Mouse (Mus musculus) E14TG2a.4 (cell line): ENCODE measurements around the gene Prph2.

Experiments used
- H3K27me3 ChIP-seq: 2 replicates; pipeline ENCODE4 v1.6.1; 2014; ENCODE audit warnings: low read length, control low read depth; ENCODE audit not compliant: insufficient read depth
- H3K36me3 ChIP-seq: 2 replicates; pipeline ENCODE4 v1.6.1; 2014; ENCODE audit warnings: low read length, control low read depth; ENCODE audit not compliant: insufficient read depth
- H3K4me1 ChIP-seq: replicated peaks from 2 replicates; pipeline ENCODE4 v1.6.1; 2014; ENCODE audit warnings: low read depth, low read length, control low read depth
- H3K4me3 ChIP-seq: replicated peaks from 2 replicates; pipeline ENCODE4 v1.5.1; 2014; ENCODE audit warnings: mild to moderate bottlenecking, low read length
- H3K9me3 ChIP-seq: 2 replicates; pipeline ENCODE4 v1.6.1; 2014; ENCODE audit warnings: low read length, control low read depth
- CTCF ChIP-seq: conservative IDR thresholded peaks from 2 replicates; pipeline ENCODE4 v1.5.1; 2014; ENCODE audit warnings: low read length
- NANOG ChIP-seq: IDR thresholded peaks from 2 replicates; pipeline ENCODE4 v1.6.1; 2014; ENCODE audit warnings: borderline replicate concordance, low read length, mixed read lengths
- POU5F1 ChIP-seq: IDR thresholded peaks from 2 replicates; pipeline ENCODE4 v1.6.1; 2014; ENCODE audit warnings: low read length, borderline replicate concordance

The Prph2 gene

DNA sequence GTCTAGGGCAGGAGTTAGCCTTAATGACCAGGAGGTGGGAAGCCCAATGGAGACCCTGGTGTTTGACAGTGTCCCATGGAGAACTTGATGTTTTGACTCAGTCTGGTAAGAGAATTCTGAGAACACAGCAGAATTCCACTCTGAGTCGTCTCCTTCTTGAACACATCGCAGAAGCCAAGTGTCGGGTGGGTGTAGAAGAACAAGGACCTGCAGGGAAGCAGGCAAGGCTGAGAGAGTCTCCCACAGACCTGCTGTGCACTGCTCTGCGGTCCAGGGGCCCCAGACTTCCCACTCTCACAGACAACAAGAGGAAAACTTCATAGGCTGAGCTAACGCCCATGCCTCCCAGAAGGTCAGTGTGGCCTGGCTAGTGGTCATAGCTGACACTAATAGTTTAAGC, 17.5 kb downstream of the Prph2 start:
- Histone ChIP-seq H3K36me3 (peaks cover 25% of the 10 kb centered on the region), H3K4me3 (no peak overlapping the region), H3K9me3 (no peaks in the 10 kb centered on the region), H3K4me1 (peaks cover 66% of the 10 kb centered on the region), H3K27me3 (no peaks in the 10 kb centered on the region)
- TF ChIP-seq NANOG (no peak), POU5F1 (no peak), CTCF (no peak)

DNA sequence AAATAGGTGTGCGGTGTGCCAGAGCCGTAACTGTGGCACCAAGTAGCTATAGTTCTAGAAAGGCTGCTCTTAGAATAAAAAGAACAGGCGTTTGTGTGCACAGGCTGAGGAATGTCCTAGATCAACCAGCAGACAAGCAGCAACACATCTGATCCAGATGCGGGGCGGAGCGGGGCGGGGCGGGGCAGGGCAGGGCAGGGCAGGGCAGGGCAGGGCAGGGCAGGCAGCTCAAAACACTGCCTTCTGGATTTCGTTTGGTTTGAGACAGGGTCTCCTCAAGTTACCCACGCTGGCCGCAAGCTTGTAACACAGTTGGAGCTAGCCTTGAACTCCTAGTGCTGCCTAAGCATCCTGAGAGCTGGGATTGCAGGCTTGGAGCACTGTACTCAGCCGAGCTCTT, 19.0 kb downstream of the Prph2 start:
- Histone ChIP-seq H3K9me3 (no peaks in the 10 kb centered on the region), H3K4me3 (peak overlapping the region; percentile 5), H3K4me1 (peaks cover 72% of the 10 kb centered on the region), H3K36me3 (peaks cover 40% of the 10 kb centered on the region), H3K27me3 (no peaks in the 10 kb centered on the region)
- TF ChIP-seq NANOG = no peak
- TF ChIP-seq POU5F1 = no peak
- no peak for TF ChIP-seq CTCF

DNA sequence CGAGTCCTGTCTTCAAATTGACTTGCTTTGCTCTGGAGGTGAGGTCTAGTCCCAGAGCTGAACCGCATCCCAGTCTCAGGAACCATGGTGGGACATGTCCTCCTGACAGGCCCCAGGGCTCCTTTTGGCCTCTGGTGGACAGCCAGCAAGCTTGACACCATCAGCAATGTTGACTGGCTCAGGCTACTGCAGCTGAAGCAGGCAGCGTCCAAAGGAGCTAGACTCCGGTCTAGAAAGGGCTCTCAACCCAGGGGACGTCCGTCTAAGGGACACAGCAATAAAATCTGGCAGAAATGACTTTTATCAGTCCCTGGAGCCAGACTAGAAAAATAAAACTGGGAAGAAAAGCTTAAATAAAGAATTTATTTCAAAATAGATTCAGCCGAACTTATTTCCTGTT, 19.6 kb downstream of the Prph2 start:
- peaks cover 72% of the 10 kb centered on the region for H3K4me1 ChIP-seq
- TF ChIP-seq POU5F1 (no peak), CTCF (no peak), NANOG (no peak)
- H3K4me3 ChIP-seq = peak overlapping the region; percentile 3; the same call in 1 of the 2 replicates
- H3K27me3 ChIP-seq = no peaks in the 10 kb centered on the region
- H3K36me3 ChIP-seq = peaks cover 46% of the 10 kb centered on the region
- no peaks in the 10 kb centered on the region for H3K9me3 ChIP-seq

DNA sequence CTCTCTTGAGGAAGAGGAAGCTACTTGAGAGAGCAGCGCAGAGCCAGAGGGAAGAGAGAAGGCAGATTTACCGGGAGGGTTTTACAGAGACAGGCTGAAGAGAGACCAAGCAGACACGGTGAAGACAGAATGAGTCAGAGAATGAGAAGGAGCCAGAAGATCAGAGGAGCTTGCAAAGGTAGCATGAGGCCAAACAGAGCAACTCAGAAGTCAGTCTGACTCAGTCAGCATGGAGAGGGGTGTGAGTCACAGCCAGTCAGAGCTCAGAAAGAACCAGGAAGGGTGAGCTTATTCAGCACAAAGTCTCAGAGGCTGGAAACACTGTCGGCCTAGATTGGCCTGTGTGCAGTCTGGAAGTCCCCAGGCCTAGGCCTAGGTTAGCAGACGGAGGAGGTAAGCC, 22.7 kb downstream of the Prph2 start:
- peaks cover 74% of the 10 kb centered on the region for H3K36me3 ChIP-seq
- peaks cover 55% of the 10 kb centered on the region for H3K4me1 ChIP-seq
- no peaks in the 10 kb centered on the region for H3K9me3 ChIP-seq

DNA sequence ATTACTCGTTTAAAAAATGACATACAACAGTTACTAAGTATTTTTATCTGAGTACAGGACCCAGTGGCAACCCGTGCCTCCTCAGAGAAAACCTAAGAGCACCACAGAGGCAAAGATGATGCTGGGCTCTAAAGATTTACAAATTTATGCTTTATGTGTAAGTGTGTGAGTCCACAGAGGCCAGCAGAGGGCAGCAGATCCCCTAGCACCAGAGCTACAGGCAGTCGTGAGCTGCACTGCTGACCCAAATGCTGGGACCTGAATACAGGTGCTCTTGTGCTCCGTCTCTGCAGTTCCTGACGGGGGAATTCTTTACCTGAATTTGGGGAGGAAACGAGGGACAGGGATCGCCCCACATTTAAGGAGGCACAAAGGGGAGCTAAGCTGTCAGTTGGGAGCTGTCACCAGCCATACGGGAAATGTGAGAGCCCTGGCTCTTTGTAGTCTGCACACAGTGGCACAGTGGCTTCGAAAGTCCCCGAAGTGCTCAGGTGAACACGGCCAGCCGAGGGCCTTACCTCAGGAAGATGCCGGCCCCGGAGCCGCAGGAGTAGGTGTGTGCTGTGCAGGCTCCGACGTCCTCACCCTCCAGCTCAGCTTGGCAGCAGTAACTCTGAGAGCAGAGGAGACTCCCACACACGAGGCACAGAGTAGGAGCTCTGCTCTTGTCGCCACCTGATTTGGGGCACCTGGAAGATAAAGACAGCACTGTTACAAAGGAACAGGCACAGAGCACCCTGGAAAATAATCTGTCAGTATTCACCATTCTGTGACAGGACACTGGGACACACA, 23.5 kb downstream of the Prph2 start:
- H3K4me1 ChIP-seq = peaks cover 47% of the 10 kb centered on the region
- TF ChIP-seq CTCF (peak; percentile 71), NANOG (no peak)
- H3K27me3 ChIP-seq = no peaks in the 10 kb centered on the region
- peaks cover 82% of the 10 kb centered on the region for H3K36me3 ChIP-seq
- H3K9me3 ChIP-seq = no peaks in the 10 kb centered on the region
- H3K4me3 ChIP-seq = no peak overlapping the region; the same call in 1 of the 2 replicates

More for the DNA sequence above, 22.7 kb downstream of the Prph2 start:
- Histone ChIP-seq H3K4me3 (no peak overlapping the region), H3K27me3 (no peaks in the 10 kb centered on the region)
- no peak for TF ChIP-seq POU5F1

DNA sequence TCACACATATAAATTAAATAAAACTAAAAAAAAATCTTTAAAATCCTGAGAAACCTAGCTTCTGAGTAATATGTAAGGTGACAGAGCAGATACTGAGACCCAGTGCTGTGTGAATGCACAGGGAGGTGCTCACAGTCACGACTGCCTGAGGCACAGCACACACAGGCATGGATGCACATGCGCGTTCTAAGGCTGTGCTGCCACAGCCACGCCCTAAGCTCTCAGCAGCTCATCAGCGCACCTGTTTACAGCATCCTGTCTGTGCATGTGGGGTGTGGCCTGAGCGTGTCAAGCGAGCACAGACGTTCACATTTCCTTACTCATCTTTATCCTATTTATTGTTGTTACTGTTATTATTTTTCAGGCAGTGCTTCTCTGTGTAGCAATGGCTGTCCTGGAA, 30.2 kb downstream of the Prph2 start:
- TF ChIP-seq POU5F1 (no peak), NANOG (no peak), CTCF (no peak)
- Histone ChIP-seq H3K4me3 (no peak overlapping the region), H3K27me3 (no peaks in the 10 kb centered on the region)

DNA sequence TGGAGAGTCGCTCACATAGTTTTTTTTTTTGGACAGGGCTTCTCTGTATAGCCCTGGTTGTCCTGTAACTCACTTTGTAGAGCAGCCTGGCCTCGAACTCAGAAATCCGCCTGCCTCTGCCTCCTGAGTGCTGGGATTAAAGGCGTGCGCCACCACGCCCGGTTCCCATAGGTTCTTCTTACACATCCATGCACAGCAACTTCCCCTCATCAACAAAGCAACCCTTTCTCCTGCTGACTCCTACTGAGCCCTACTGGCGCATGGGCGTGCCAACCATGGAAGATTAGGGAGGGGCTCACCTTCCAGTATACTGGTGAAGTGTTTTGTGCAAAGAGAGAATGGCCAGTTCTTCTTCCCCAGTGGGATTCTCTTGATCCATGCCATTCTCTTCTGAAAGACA, 32.2 kb downstream of the Prph2 start:
- Histone ChIP-seq H3K4me3 (no peak overlapping the region), H3K27me3 (no peaks in the 10 kb centered on the region), H3K36me3 (peaks cover 95% of the 10 kb centered on the region), H3K9me3 (no peaks in the 10 kb centered on the region), H3K4me1 (peaks cover 46% of the 10 kb centered on the region)
- TF ChIP-seq NANOG = no peak
- TF ChIP-seq CTCF = no peak
- TF ChIP-seq POU5F1 = no peak

More for the DNA sequence above, 30.2 kb downstream of the Prph2 start:
- Histone ChIP-seq H3K9me3 (no peaks in the 10 kb centered on the region), H3K4me1 (peaks cover 53% of the 10 kb centered on the region), H3K36me3 (peaks cover 95% of the 10 kb centered on the region)

DNA sequence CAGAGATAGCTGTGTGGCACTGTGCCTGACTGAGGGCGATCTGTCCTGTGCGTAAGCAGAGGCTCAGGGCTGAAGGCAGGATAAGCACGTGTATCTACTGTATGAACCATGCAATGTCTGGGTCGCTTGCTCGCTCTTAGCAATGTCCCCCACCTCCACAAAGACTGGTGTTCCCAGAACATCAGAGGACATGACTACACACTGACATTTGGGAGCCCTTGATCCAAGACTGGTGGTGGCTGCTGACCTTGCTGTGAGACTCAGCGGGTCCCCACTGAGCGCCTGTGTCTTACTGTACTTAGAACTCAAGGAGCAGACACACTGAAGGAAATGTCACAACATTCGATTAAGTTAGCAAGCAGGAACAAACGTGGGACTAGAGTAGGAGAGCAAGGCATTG, 36.0 kb downstream of the Prph2 start:
- no peaks in the 10 kb centered on the region for H3K9me3 ChIP-seq
- H3K4me3 ChIP-seq = no peak overlapping the region
- no peak for TF ChIP-seq CTCF
- H3K27me3 ChIP-seq = no peaks in the 10 kb centered on the region
- peaks cover 80% of the 10 kb centered on the region for H3K36me3 ChIP-seq
- peaks cover 28% of the 10 kb centered on the region for H3K4me1 ChIP-seq

DNA sequence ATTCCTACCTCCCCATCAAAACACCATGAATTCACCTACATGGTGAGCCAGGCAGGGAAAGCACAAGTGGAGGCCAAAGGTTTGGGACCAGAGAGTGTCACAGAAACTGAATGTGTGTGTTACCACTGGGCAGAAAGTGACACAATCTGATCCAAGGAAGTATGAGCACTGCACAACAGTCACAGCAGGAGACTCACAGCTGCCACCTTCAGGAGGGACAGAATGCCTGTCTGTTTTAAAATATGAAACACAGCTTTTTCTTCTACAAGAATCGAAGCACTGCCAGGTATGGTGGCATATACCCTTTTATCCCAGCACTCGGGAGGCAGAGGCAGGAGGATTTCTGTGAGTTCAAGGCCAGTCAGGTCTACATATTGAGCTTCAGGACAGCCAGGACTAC, 47.8 kb downstream of the Prph2 start:
- TF ChIP-seq NANOG = no peak
- Histone ChIP-seq H3K36me3 (peaks cover 95% of the 10 kb centered on the region), H3K9me3 (no peaks in the 10 kb centered on the region), H3K4me3 (no peak overlapping the region), H3K27me3 (no peaks in the 10 kb centered on the region), H3K4me1 (peaks cover 12% of the 10 kb centered on the region)
